32 mouse cellular contexts compared by ENCODE assay signal in genomic region chr12:55539157-55539556, GRCm38 (mm10). TPM values are rescaled to one million over a fixed set of nuclear protein-coding genes. Genes with fewer than 3 reads are reported as not detected.
"Had no signal": no experiment of that assay in that cellular context is flagged by ENCODE, and none has a peak within 500 bp of the region (broad histone marks: within the 10 kb centered on the region; RNA-seq: fewer than 3 reads in every experiment).

No protein-coding gene starts in this region.

- H3K4me3 ChIP-seq: heart, embryonic 10.5 days; heart, embryonic 12.5 days; hindbrain, embryonic 13.5 days; hindbrain, embryonic 15.5 days; intestine, embryonic 15.5 days; layer of hippocampus, adult 2 months; left cerebral cortex, adult 2 months; limb, embryonic 10.5 days; limb, embryonic 12.5 days; liver, embryonic 12.5 days had no signal

- ATAC-seq: inflammation-experienced regulatory T-cells, adult 6 months; intestine, postnatal 0 days had no signal

- H3K9me3 ChIP-seq: heart, embryonic 10.5 days; heart, embryonic 12.5 days; hindbrain, embryonic 13.5 days; hindbrain, embryonic 15.5 days; intestine, embryonic 15.5 days; limb, embryonic 10.5 days; liver, embryonic 12.5 days had no signal

- H3K9ac ChIP-seq: heart, embryonic 12.5 days; hindbrain, embryonic 13.5 days; hindbrain, embryonic 15.5 days; intestine, embryonic 15.5 days; limb, embryonic 12.5 days; liver, embryonic 12.5 days; liver, embryonic 14.5 days had no signal

- H3K27ac ChIP-seq: heart, embryonic 10.5 days; hindbrain, embryonic 13.5 days; hindbrain, embryonic 15.5 days; intestine, embryonic 15.5 days; layer of hippocampus, adult 2 months; left cerebral cortex, adult 2 months; limb, embryonic 10.5 days; limb, embryonic 12.5 days; liver, embryonic 12.5 days; liver, embryonic 14.5 days had no signal

- DNase-seq: gastrocnemius, postnatal 14 days; gastrocnemius, postnatal 36 days; heart, adult 18-20 months; heart, postnatal 10 days; kidney, adult 18-20 months; kidney, adult 8-10 months; kidney, postnatal 10 days; kidney, postnatal 25 days; kidney, postnatal 4 days; liver had no signal

- H3K27me3 ChIP-seq: intestine, embryonic 15.5 days had no signal

- H3K4me2 ChIP-seq: heart, embryonic 12.5 days; hindbrain, embryonic 13.5 days; hindbrain, embryonic 15.5 days; intestine, embryonic 15.5 days; limb, embryonic 12.5 days; liver, embryonic 12.5 days had no signal

- H3K36me3 ChIP-seq: heart, embryonic 10.5 days; heart, embryonic 12.5 days; hindbrain, embryonic 13.5 days; hindbrain, embryonic 15.5 days; intestine, embryonic 15.5 days; limb, embryonic 10.5 days; limb, embryonic 12.5 days; liver, embryonic 12.5 days had no signal

- H3K4me1 ChIP-seq: heart, embryonic 10.5 days; heart, embryonic 12.5 days; intestine, embryonic 15.5 days; limb, embryonic 10.5 days; limb, embryonic 12.5 days; liver, embryonic 12.5 days had no signal

RNA-seq across cellular contexts. Expression of gene Aldoart2, which starts 25.9 kb away (rescaled TPM):
- total RNA-seq: heart, adult 18-20 months; heart, postnatal 10 days; heart, postnatal 25 days; hematopoietic stem cell, adult 5-6 weeks; layer of hippocampus, adult 2 months; left cerebral cortex, adult 2 months; left cerebral cortex, postnatal 14 days; left cerebral cortex, postnatal 36 days had no signal
- polyA plus RNA-seq: heart, embryonic 10.5 days; heart, embryonic 12.5 days; hindbrain, embryonic 11.5 days; hindbrain, embryonic 13.5 days; hindbrain, embryonic 15.5 days; kidney, embryonic 14.5 days; kidney, embryonic 16.5 days; limb, embryonic 10.5 days; limb, embryonic 12.5 days; limb, embryonic 14.5 days; liver, embryonic 12.5 days; liver, embryonic 14.5 days; liver, embryonic 16.5 days had no signal
